ENCODE assay signal across 8 mouse cellular contexts in genomic region chr2:44952830-44953422, GRCm38 (mm10). TPM values are rescaled to one million over a fixed set of nuclear protein-coding genes. Genes with fewer than 3 reads are reported as not detected.
DNase-seq lines count a peak whose midpoint lies in the region; ATAC-seq and TF ChIP-seq lines count a peak whose summit lies in the region.

No protein-coding gene starts in this region.

- no peaks in the 10 kb centered on the region for H3K9me3 ChIP-seq in heart, embryonic 15.5 days (replicated peaks)
- no peaks in the 10 kb centered on the region for H3K9me3 ChIP-seq in liver, embryonic 12.5 days (replicated peaks)

- peak; percentile 67 to 90 for DNase-seq in adrenal gland, adult (ENCODE audit: inconsistent age in 2 of 2, low spot score in 1 of 2)
- DNase-seq in adrenal gland, postnatal 4 days (ENCODE audit: low spot score in 2 of 2): no peak
- no peak for DNase-seq in spleen, adult 12 weeks (ENCODE audit: low spot score)
- DNase-seq in left cerebral cortex, adult 2 months (ENCODE audit: extremely low spot score in 1 of 2, low spot score in 2 of 2): no peak
- no peak for DNase-seq in right cerebral cortex, postnatal 14 days

- peak overlapping the region; percentile 33; the same call in 1 of the 2 replicates for H3K4me3 ChIP-seq in bone marrow macrophage, adult 2 months (ENCODE audit: insufficient read depth, low read length)
- H3K4me3 ChIP-seq in heart, embryonic 15.5 days: no peak overlapping the region
- H3K4me3 ChIP-seq in liver, embryonic 12.5 days: no peak overlapping the region
- H3K4me3 ChIP-seq in left cerebral cortex, adult 2 months: no peak overlapping the region

- H3K36me3 ChIP-seq in heart, embryonic 15.5 days: no peaks in the 10 kb centered on the region
- no peaks in the 10 kb centered on the region for H3K36me3 ChIP-seq in liver, embryonic 12.5 days

- no peak overlapping the region for H3K4me2 ChIP-seq in heart, embryonic 15.5 days
- H3K4me2 ChIP-seq in liver, embryonic 12.5 days: peak overlapping the region; percentile 41

- peaks cover 26% of the 10 kb centered on the region for H3K4me1 ChIP-seq in bone marrow macrophage, adult 2 months (ENCODE audit: control insufficient read depth, insufficient read depth, low read length)
- H3K4me1 ChIP-seq in heart, embryonic 15.5 days (replicated peaks): peaks cover 21% of the 10 kb centered on the region
- peaks cover 43% of the 10 kb centered on the region for H3K4me1 ChIP-seq in liver, embryonic 12.5 days

- H3K27ac ChIP-seq in bone marrow macrophage, adult 2 months (ENCODE audit: insufficient read depth, low read depth, low read length): peak overlapping the region; percentile 76
- H3K27ac ChIP-seq in heart, embryonic 15.5 days: peak overlapping the region; percentile 65
- peak overlapping the region; percentile 75 for H3K27ac ChIP-seq in liver, embryonic 12.5 days
- H3K27ac ChIP-seq in left cerebral cortex, adult 2 months: no peak overlapping the region

- ATAC-seq in heart, embryonic 15.5 days (replicated peaks; ENCODE audit: insufficient number of reproducible peaks, insufficient read depth, low FRiP score, low read depth): peak; percentile 75; the same call in 1 of the 2 replicates
- peak; percentile 77 for ATAC-seq in liver, embryonic 12.5 days

- H3K9ac ChIP-seq in heart, embryonic 15.5 days: no peak overlapping the region
- H3K9ac ChIP-seq in liver, embryonic 12.5 days: no peak overlapping the region

- intact Hi-C loops in left cerebral cortex, adult 2 months (cut with DNase I): no loop called here

- 37% methylated on average over 6 of the region's 6 CpGs for WGBS in heart, embryonic 15.5 days
- WGBS in liver, embryonic 12.5 days (ENCODE audit: insufficient replicate concordance): 10% methylated on average over 6 of the region's 6 CpGs

- TF ChIP-seq CTCF in bone marrow macrophage, adult 2 months (IDR thresholded peaks at IDR 0.05; ENCODE audit: low read depth, low read length): no peak
- TF ChIP-seq CTCF in left cerebral cortex, adult 2 months (IDR thresholded peaks at IDR 0.05): no peak

- TF ChIP-seq POLR2A in bone marrow macrophage, adult 2 months (IDR thresholded peaks at IDR 0.05; ENCODE audit: borderline replicate concordance, low read depth, low read length): no peak

- H3K27me3 ChIP-seq in heart, embryonic 15.5 days: no peaks in the 10 kb centered on the region
- no peaks in the 10 kb centered on the region for H3K27me3 ChIP-seq in liver, embryonic 12.5 days (replicated peaks)

RNA-seq across cellular contexts. Expression of gene Gtdc1, which starts 25.5 kb away (rescaled TPM):
- total RNA-seq in adrenal gland, postnatal 4 days (2021): 10 to 100 TPM; 23.9 to 28.1 TPM
- polyA plus RNA-seq in bone marrow macrophage, adult 2 months (2012; ENCODE audit: insufficient read depth, insufficient read length, missing spikeins): 19.1 and 20.4 TPM in 2 replicates
- polyA plus RNA-seq in heart, embryonic 15.5 days (2015; fragmentation: Nextera tagmentation; extraction: Ambion mirVana): 7.8 and 9.7 TPM in 2 replicates
- 5.6 and 6.3 TPM in 2 replicates for polyA plus RNA-seq in liver, embryonic 12.5 days (2016; fragmentation: Nextera tagmentation; extraction: Ambion mirVana)
- 10 to 100 TPM; 81.9 to 89.9 TPM for total RNA-seq in left cerebral cortex, adult 2 months (2021)

Comparison
In these comparisons a context has a peak if more than half of its experiments do, and no peak if none do; other contexts are left out.
1. DNase-seq: peak in adrenal gland, adult (2 of 2); none in adrenal gland, postnatal 4 days (0 of 2), spleen, adult 12 weeks (single experiment), left cerebral cortex, adult 2 months (0 of 2) and right cerebral cortex, postnatal 14 days (single experiment).